Mouse (Mus musculus): ENCODE measurements around the gene Lamc1. TPM values are rescaled to one million over a fixed set of nuclear protein-coding genes. Genes with fewer than 3 reads are reported as not detected.

Lamc1 gene
- polyA plus RNA-seq, 1 experiment = 22.8 TPM

- H3K27ac ChIP-seq (ENCODE audit: insufficient read depth, low read depth, low read length) = no peak overlapping the region
- no peaks in the 10 kb centered on the region; the same call in 1 of the 2 replicates for H3K4me1 ChIP-seq (ENCODE audit: control insufficient read depth, insufficient read depth, insufficient read length, low read length)
- H3K4me3 ChIP-seq (ENCODE audit: low read depth, low read length) = no peak overlapping the region
- TF ChIP-seq CTCF (IDR thresholded peaks at IDR 0.05; ENCODE audit: extremely low read depth, insufficient read length, insufficient replicate concordance, low read depth, low read length) = no peak
- TF ChIP-seq POLR2A (IDR thresholded peaks at IDR 0.05; ENCODE audit: low read depth, low read length) = no peak
- no peaks in the 10 kb centered on the region for H3K27me3 ChIP-seq (ENCODE audit: control insufficient read depth, insufficient read depth, low read length)
- no peaks in the 10 kb centered on the region for H3K36me3 ChIP-seq (ENCODE audit: control insufficient read depth, insufficient read depth, low read length)
- 43% methylated on average over 8 of the region's 8 CpGs for WGBS
Observed at GRCm38 (mm10) chr1:153273657-153274056, 58.9 kb downstream of the Lamc1 start.

- no peak overlapping the region for H3K4me3 ChIP-seq (ENCODE audit: low read depth, low read length)
- peaks cover under 1% of the 10 kb centered on the region; the same call in 1 of the 2 replicates for H3K4me1 ChIP-seq (ENCODE audit: control insufficient read depth, insufficient read depth, insufficient read length, low read length)
- WGBS = 93% methylated on average over 15 of the region's 15 CpGs
- no peak overlapping the region for H3K27ac ChIP-seq (ENCODE audit: insufficient read depth, low read depth, low read length)
- no peak for TF ChIP-seq POLR2A (IDR thresholded peaks at IDR 0.05; ENCODE audit: low read depth, low read length)
- no peak for TF ChIP-seq CTCF (IDR thresholded peaks at IDR 0.05; ENCODE audit: extremely low read depth, insufficient read length, insufficient replicate concordance, low read depth, low read length)
- no peaks in the 10 kb centered on the region for H3K36me3 ChIP-seq (ENCODE audit: control insufficient read depth, insufficient read depth, low read length)
- H3K27me3 ChIP-seq (ENCODE audit: control insufficient read depth, insufficient read depth, low read length) = no peaks in the 10 kb centered on the region
Observed at GRCm38 (mm10) chr1:153270827-153271226, 61.8 kb downstream of the Lamc1 start.

GRCm38 (mm10) chr1:153269681-153270080, 62.9 kb downstream of the Lamc1 start:
- no peak overlapping the region for H3K27ac ChIP-seq (ENCODE audit: insufficient read depth, low read depth, low read length)
- 69% methylated on average over 6 of the region's 6 CpGs for WGBS
- TF ChIP-seq POLR2A (IDR thresholded peaks at IDR 0.05; ENCODE audit: low read depth, low read length) (no peak), CTCF (IDR thresholded peaks at IDR 0.05; ENCODE audit: extremely low read depth, insufficient read length, insufficient replicate concordance, low read depth, low read length) (no peak)
- H3K4me3 ChIP-seq (ENCODE audit: low read depth, low read length) = no peak overlapping the region
- peaks cover 3% of the 10 kb centered on the region; the same call in 1 of the 2 replicates for H3K4me1 ChIP-seq (ENCODE audit: control insufficient read depth, insufficient read depth, insufficient read length, low read length)
- H3K27me3 ChIP-seq (ENCODE audit: control insufficient read depth, insufficient read depth, low read length) = no peaks in the 10 kb centered on the region
- no peaks in the 10 kb centered on the region for H3K36me3 ChIP-seq (ENCODE audit: control insufficient read depth, insufficient read depth, low read length)

- TF ChIP-seq POLR2A (IDR thresholded peaks at IDR 0.05; ENCODE audit: low read depth, low read length) (no peak), CTCF (IDR thresholded peaks at IDR 0.05; ENCODE audit: extremely low read depth, insufficient read length, insufficient replicate concordance, low read depth, low read length) (no peak)
- 89% methylated on average over 6 of the region's 6 CpGs for WGBS
- no peaks in the 10 kb centered on the region for H3K27me3 ChIP-seq (ENCODE audit: control insufficient read depth, insufficient read depth, low read length)
- H3K4me1 ChIP-seq (ENCODE audit: control insufficient read depth, insufficient read depth, insufficient read length, low read length) = peaks cover 5% of the 10 kb centered on the region; the same call in 1 of the 2 replicates
- H3K27ac ChIP-seq (ENCODE audit: insufficient read depth, low read depth, low read length) = no peak overlapping the region
- H3K4me3 ChIP-seq (ENCODE audit: low read depth, low read length) = no peak overlapping the region
- no peaks in the 10 kb centered on the region for H3K36me3 ChIP-seq (ENCODE audit: control insufficient read depth, insufficient read depth, low read length)
Observed at GRCm38 (mm10) chr1:153268806-153269309, 63.7 kb downstream of the Lamc1 start.

GRCm38 (mm10) chr1:153268306-153268705, 64.3 kb downstream of the Lamc1 start:
- H3K27ac ChIP-seq (ENCODE audit: insufficient read depth, low read depth, low read length) = no peak overlapping the region

GRCm38 (mm10) chr1:153267730-153268129, 64.9 kb downstream of the Lamc1 start:
- H3K27ac ChIP-seq (ENCODE audit: insufficient read depth, low read depth, low read length) = no peak overlapping the region

More at GRCm38 (mm10) chr1:153268306-153268705, 64.3 kb downstream of the Lamc1 start:
- no peak for TF ChIP-seq POLR2A (IDR thresholded peaks at IDR 0.05; ENCODE audit: low read depth, low read length)
- no peak for TF ChIP-seq CTCF (IDR thresholded peaks at IDR 0.05; ENCODE audit: extremely low read depth, insufficient read length, insufficient replicate concordance, low read depth, low read length)
- Histone ChIP-seq H3K27me3 (ENCODE audit: control insufficient read depth, insufficient read depth, low read length) (no peaks in the 10 kb centered on the region), H3K4me3 (ENCODE audit: low read depth, low read length) (no peak overlapping the region), H3K4me1 (ENCODE audit: control insufficient read depth, insufficient read depth, insufficient read length, low read length) (peaks cover 5% of the 10 kb centered on the region; the same call in 1 of the 2 replicates), H3K36me3 (ENCODE audit: control insufficient read depth, insufficient read depth, low read length) (no peaks in the 10 kb centered on the region)
- WGBS = 90% methylated on average over 7 of the region's 7 CpGs

GRCm38 (mm10) chr1:153266891-153267290, 65.7 kb downstream of the Lamc1 start:
- H3K36me3 ChIP-seq (ENCODE audit: control insufficient read depth, insufficient read depth, low read length) = no peaks in the 10 kb centered on the region
- 71% methylated on average over 5 of the region's 5 CpGs for WGBS

More at GRCm38 (mm10) chr1:153267730-153268129, 64.9 kb downstream of the Lamc1 start:
- Histone ChIP-seq H3K4me3 (ENCODE audit: low read depth, low read length) (no peak overlapping the region), H3K4me1 (ENCODE audit: control insufficient read depth, insufficient read depth, insufficient read length, low read length) (peaks cover 5% of the 10 kb centered on the region; the same call in 1 of the 2 replicates), H3K36me3 (ENCODE audit: control insufficient read depth, insufficient read depth, low read length) (no peaks in the 10 kb centered on the region), H3K27me3 (ENCODE audit: control insufficient read depth, insufficient read depth, low read length) (no peaks in the 10 kb centered on the region)
- 65% methylated on average over 7 of the region's 7 CpGs for WGBS
- TF ChIP-seq CTCF (IDR thresholded peaks at IDR 0.05; ENCODE audit: extremely low read depth, insufficient read length, insufficient replicate concordance, low read depth, low read length) (no peak), POLR2A (IDR thresholded peaks at IDR 0.05; ENCODE audit: low read depth, low read length) (no peak)

More at GRCm38 (mm10) chr1:153266891-153267290, 65.7 kb downstream of the Lamc1 start:
- H3K27ac ChIP-seq (ENCODE audit: insufficient read depth, low read depth, low read length) = no peak overlapping the region
- peaks cover 5% of the 10 kb centered on the region; the same call in 1 of the 2 replicates for H3K4me1 ChIP-seq (ENCODE audit: control insufficient read depth, insufficient read depth, insufficient read length, low read length)
- no peak overlapping the region for H3K4me3 ChIP-seq (ENCODE audit: low read depth, low read length)
- no peaks in the 10 kb centered on the region for H3K27me3 ChIP-seq (ENCODE audit: control insufficient read depth, insufficient read depth, low read length)
- TF ChIP-seq CTCF (IDR thresholded peaks at IDR 0.05; ENCODE audit: extremely low read depth, insufficient read length, insufficient replicate concordance, low read depth, low read length) (no peak), POLR2A (IDR thresholded peaks at IDR 0.05; ENCODE audit: low read depth, low read length) (no peak)

Measured in small intestine, adult 2 months (tissue).